Mouse (Mus musculus) lung, embryonic 14.5 days (tissue): Measurements from ENCODE around the gene Fyn. TPM values are rescaled to one million over a fixed set of nuclear protein-coding genes. Genes with fewer than 3 reads are reported as not detected.

Experiments used
- ATAC-seq: fragments of 200-750 bp; cut with Nextera tagmentation; 2 replicates; pipeline ENCODE4 v1.8.0; 2017; ENCODE audit warnings: mild to moderate bottlenecking, moderate TSS enrichment, moderate library complexity; ENCODE audit not compliant: insufficient read depth
- DNase-seq: peaks from one replicate; pipeline ENCODE4 v3.0.0-alpha.2; 2015
- H3K27ac ChIP-seq: fragments of 300-500 bp; sonication (generic); 2 replicates; pipeline ENCODE4 v1.5.1; 2014; ENCODE audit warnings: low read depth, mild to moderate bottlenecking, moderate library complexity
- H3K27me3 ChIP-seq: fragments of 300-500 bp; sonication (generic); 2 replicates; pipeline ENCODE4 v1.6.1; 2014; ENCODE audit warnings: low read length, control low read depth; ENCODE audit not compliant: insufficient read depth
- H3K36me3 ChIP-seq: fragments of 300-500 bp; sonication (generic); 2 replicates; pipeline ENCODE4 v1.6.1; 2014; ENCODE audit warnings: control low read depth; ENCODE audit not compliant: insufficient read depth
- H3K4me1 ChIP-seq: fragments of 300-500 bp; sonication (generic); 2 replicates; pipeline ENCODE4 v1.6.1; 2014; ENCODE audit warnings: antibody characterized with exemption, control low read depth; ENCODE audit not compliant: insufficient read depth
- H3K4me2 ChIP-seq: fragments of 300-500 bp; sonication (generic); 2 replicates; pipeline ENCODE4 v1.6.1; 2014; ENCODE audit warnings: mild to moderate bottlenecking
- H3K4me3 ChIP-seq: fragments of 300-500 bp; sonication (generic); 2 replicates; pipeline ENCODE4 v1.5.1; 2014; ENCODE audit warnings: low read depth, low read length
- H3K9ac ChIP-seq: fragments of 300-500 bp; sonication (generic); 2 replicates; pipeline ENCODE4 v1.6.1; 2014
- H3K9me3 ChIP-seq: fragments of 300-500 bp; sonication (generic); 2 replicates; pipeline ENCODE4 v1.6.1; 2016; ENCODE audit warnings: low read depth, low read length, control low read depth
- CTCF ChIP-seq: IDR thresholded peaks from 2 replicates; pipeline ENCODE4 v1.5.1; 2016; ENCODE audit warnings: antibody characterized with exemption, low read depth
- WGBS: fragments of 180-500 bp; shearing (Covaris S2); extraction: QIAGEN DNeasy Blood & Tissue Kit; methylation state at CpG from one replicate; pipeline ENCODE4 v1.1.7; 2014; 5-methylcytosine and 5-hydroxymethylcytosine counted together
- polyA plus RNA-seq: library from polyadenylated mRNA; unstranded; fragments of >200 nt; fragmentation: Nextera tagmentation; extraction: Ambion mirVana; gene quantifications from 2 replicates; pipeline ENCODE4 v1.2.1, GENCODE M21; 2014

Fyn gene
- polyA plus RNA-seq, 1 experiment from 2014 or later, result 30.3 TPM

DNA sequence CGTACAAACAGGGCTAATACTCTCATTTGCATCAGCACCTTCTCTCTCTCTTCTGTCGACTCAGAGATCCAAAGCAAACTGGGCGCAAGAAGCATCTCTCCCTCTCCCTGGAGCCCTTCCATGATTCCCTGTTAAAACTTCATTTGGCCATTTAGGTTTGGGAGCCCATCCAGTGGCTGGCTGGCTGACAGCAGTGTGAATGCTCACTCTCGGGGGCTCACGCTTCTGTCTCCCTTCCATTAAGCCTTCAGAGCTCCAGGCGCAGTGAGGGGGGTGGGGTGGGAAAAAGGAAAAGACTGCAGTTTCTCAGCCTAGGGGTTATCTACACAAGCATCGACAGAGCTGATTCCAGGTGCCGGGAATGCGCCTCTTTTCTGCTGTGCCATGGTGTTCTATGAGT lies 136.4 kb downstream of the Fyn start:
- Histone ChIP-seq H3K4me3 (no peak overlapping the region), H3K9ac (no peak overlapping the region), H3K27me3 (no peaks in the 10 kb centered on the region), H3K36me3 (no peaks in the 10 kb centered on the region), H3K9me3 (no peaks in the 10 kb centered on the region), H3K27ac (no peak overlapping the region), H3K4me1 (peaks cover 49% of the 10 kb centered on the region), H3K4me2 (no peak overlapping the region)
- TF ChIP-seq CTCF, result no peak
- WGBS, result 20% methylated on average over 9 of the region's 9 CpGs
- DNase-seq, result peak; percentile 74
- ATAC-seq, result no peak

DNA sequence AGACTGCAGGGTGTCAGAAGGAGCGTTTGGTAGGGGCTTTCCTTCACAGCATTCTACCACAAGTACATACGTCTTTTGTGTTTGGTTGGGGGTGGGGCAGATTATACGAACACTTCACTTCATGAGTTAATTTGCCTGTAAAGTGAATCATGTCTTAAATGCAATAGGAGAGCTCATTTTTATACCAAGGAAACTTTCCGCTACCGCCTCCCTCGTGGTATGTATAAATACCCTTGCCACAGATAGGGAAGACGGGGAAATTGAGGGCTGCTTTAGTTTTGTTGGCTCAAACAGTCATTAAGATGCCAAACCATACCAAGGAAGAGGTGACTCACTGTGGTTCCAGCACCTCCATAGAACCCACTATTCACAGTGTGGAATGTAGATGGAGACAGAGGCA lies 137.0 kb downstream of the Fyn start:
- H3K9ac ChIP-seq, result no peak overlapping the region
- 0 out of 2 replicates have a peak overlapping the region, but pooled peaks have one; percentile 24 for H3K27ac ChIP-seq
- no peak overlapping the region for H3K4me3 ChIP-seq
- no peaks in the 10 kb centered on the region for H3K36me3 ChIP-seq
- TF ChIP-seq CTCF, result no peak
- WGBS, result 66% methylated on average over 7 of the region's 7 CpGs
- DNase-seq (no peak), ATAC-seq (no peak)
- no peaks in the 10 kb centered on the region for H3K27me3 ChIP-seq
- H3K4me2 ChIP-seq, result no peak overlapping the region
- peaks cover 49% of the 10 kb centered on the region for H3K4me1 ChIP-seq
- H3K9me3 ChIP-seq, result no peaks in the 10 kb centered on the region

DNA sequence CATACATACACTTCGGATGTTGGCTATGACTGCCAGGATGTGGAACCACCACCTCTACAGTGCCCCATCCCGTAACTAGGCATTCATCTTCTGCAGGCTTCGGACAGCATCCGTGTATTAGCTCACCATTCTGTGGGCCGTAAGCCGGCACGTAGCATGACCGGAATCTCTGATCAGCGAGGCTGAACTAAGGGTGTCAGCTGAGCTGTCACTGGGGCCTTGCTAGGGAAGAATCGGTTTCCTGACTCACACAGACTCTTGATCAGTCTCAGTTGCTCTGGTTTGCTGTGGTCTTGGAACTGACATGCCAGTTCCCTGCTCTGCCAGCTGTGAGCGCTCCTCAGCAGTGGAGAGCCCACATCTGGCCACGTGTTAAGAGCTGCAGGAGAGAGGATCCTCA lies 137.7 kb downstream of the Fyn start:
- Histone ChIP-seq H3K4me2 (no peak overlapping the region), H3K36me3 (no peaks in the 10 kb centered on the region), H3K27ac (no peak overlapping the region), H3K4me1 (peaks cover 45% of the 10 kb centered on the region), H3K9me3 (no peaks in the 10 kb centered on the region), H3K4me3 (no peak overlapping the region), H3K27me3 (no peaks in the 10 kb centered on the region), H3K9ac (no peak overlapping the region)
- no peak for TF ChIP-seq CTCF
- 65% methylated on average over 12 of the region's 12 CpGs for WGBS
- DNase-seq, result no peak
- peak; percentile 5; the same call in 1 of the 2 replicates for ATAC-seq

DNA sequence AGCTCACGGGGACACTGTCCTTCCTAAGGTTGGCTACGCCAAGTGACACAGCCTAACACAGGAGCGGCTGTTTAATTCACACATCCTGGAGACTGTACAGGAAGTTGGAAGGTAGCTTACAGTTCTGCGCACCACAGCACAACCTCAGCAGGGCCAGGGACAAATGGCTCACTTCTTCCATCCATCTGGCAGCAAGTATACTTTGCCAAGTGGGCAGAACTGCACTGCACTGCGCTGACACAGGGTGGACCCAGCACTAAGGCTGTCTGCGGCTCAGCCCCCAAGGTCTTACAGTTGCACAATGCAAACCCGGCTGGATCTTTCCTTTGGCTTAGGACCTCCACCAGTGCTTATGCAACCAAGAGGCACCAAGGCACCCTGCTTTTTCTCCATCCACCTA lies 138.2 kb downstream of the Fyn start:
- peak; percentile 55 for ATAC-seq
- H3K27ac ChIP-seq, result no peak overlapping the region; the same call in 1 of the 2 replicates

GRCm38 (mm10) chr10:39508801-39509200 lies 140.1 kb downstream of the Fyn start:
- no peak for ATAC-seq
- Histone ChIP-seq H3K27ac (no peak overlapping the region), H3K36me3 (peaks cover 3% of the 10 kb centered on the region; the same call in 1 of the 2 replicates), H3K9ac (no peak overlapping the region), H3K9me3 (no peaks in the 10 kb centered on the region), H3K4me3 (no peak overlapping the region), H3K27me3 (no peaks in the 10 kb centered on the region), H3K4me2 (no peak overlapping the region), H3K4me1 (peaks cover 27% of the 10 kb centered on the region)
- DNase-seq, result no peak
- no peak for TF ChIP-seq CTCF
- 69% methylated on average over 5 of the region's 5 CpGs for WGBS

More for the DNA sequence above, 138.2 kb downstream of the Fyn start:
- no peaks in the 10 kb centered on the region for H3K36me3 ChIP-seq
- no peak overlapping the region for H3K9ac ChIP-seq
- H3K27me3 ChIP-seq, result no peaks in the 10 kb centered on the region
- peaks cover 41% of the 10 kb centered on the region for H3K4me1 ChIP-seq
- no peak overlapping the region for H3K4me2 ChIP-seq
- peak; percentile 41 for TF ChIP-seq CTCF
- H3K9me3 ChIP-seq, result no peaks in the 10 kb centered on the region
- 69% methylated on average over 7 of the region's 7 CpGs for WGBS
- DNase-seq, result peak; percentile 63
- no peak overlapping the region for H3K4me3 ChIP-seq

- H3K27me3 ChIP-seq, result no peaks in the 10 kb centered on the region
Observed at GRCm38 (mm10) chr10:39509937-39510336, 141.3 kb downstream of the Fyn start.

DNA sequence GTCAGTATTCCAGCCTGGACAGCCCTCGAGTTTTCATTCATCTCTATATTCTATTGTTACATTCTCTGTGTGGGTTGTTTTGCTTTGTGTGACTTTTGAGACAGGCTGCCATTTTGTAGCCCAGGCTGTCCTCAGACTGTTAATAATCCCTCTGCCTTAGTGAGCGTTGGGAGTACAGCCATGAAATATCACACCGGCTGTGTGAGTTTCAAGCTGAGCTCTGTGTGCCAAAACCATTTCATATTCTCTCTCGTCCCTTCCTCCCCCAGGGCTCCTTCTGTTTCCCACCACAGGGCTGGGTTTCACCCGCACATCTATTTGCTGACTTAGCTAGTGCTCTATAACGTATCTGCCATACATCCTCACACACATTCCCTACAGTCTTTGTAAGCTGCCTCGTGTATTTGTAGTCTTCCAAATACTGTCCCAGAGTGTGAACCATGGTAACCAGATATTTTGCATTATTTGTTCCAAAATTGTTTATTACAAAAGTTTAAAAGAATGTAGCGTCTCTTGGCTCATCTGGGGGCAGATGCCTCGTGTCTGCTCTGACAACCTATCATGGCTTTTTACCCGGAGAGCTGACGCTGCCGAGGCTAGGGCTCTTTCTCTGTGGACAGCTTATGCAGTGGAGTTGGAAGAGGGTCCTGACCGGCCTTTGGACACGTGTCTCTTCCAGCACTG lies 144.1 kb downstream of the Fyn start:
- Histone ChIP-seq H3K9ac (no peak overlapping the region), H3K4me3 (no peak overlapping the region), H3K4me1 (peaks cover 3% of the 10 kb centered on the region; the same call in 1 of the 2 replicates), H3K9me3 (no peaks in the 10 kb centered on the region), H3K27ac (0 out of 2 replicates have a peak overlapping the region, but pooled peaks have one; percentile 1), H3K36me3 (peaks cover 15% of the 10 kb centered on the region; the same call in 1 of the 2 replicates), H3K4me2 (no peak overlapping the region), H3K27me3 (no peaks in the 10 kb centered on the region)
- ATAC-seq (peak; percentile 67; the same call in 1 of the 2 replicates), DNase-seq (peak; percentile 48)
- TF ChIP-seq CTCF, result no peak
- WGBS, result 67% methylated on average over 14 of the region's 14 CpGs

More at GRCm38 (mm10) chr10:39509937-39510336, 141.3 kb downstream of the Fyn start:
- no peak for ATAC-seq
- H3K27ac ChIP-seq, result no peak overlapping the region
- TF ChIP-seq CTCF, result no peak
- 49% methylated on average over 8 of the region's 8 CpGs for WGBS
- peaks cover 26% of the 10 kb centered on the region for H3K4me1 ChIP-seq
- no peak for DNase-seq
- no peak overlapping the region for H3K9ac ChIP-seq
- peaks cover 3% of the 10 kb centered on the region; the same call in 1 of the 2 replicates for H3K36me3 ChIP-seq
- no peak overlapping the region for H3K4me3 ChIP-seq
- no peaks in the 10 kb centered on the region for H3K9me3 ChIP-seq
- H3K4me2 ChIP-seq, result no peak overlapping the region
